Mouse (Mus musculus): ENCODE measurements at regions not wholly inside any gene's neighbourhood (a gene's known extent, or its start where the extent isn't known, plus 50 kb on each side); places are given as distances from the start of the nearest gene placed in this dataset.

DNA sequence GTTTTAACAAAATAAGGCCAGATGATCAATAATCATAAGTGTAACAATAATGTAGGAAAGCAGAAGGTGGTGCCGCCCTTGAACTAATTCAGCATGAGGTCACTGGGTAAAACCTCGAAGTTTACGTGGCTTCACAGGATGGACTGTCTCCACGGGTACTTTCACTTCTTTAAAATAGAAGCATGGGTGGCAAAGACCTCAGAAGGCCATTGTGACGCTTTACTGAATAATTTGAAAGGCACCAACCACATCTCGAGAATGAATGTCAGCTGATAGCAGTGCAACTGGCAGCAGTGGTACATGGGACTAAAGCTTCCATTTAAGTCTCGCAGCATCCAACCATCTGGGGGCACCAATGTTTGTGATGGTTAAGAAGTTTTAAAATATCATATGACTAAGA, 530.6 kb downstream of the Lmo4 start:
- no peak for DNase-seq

DNA sequence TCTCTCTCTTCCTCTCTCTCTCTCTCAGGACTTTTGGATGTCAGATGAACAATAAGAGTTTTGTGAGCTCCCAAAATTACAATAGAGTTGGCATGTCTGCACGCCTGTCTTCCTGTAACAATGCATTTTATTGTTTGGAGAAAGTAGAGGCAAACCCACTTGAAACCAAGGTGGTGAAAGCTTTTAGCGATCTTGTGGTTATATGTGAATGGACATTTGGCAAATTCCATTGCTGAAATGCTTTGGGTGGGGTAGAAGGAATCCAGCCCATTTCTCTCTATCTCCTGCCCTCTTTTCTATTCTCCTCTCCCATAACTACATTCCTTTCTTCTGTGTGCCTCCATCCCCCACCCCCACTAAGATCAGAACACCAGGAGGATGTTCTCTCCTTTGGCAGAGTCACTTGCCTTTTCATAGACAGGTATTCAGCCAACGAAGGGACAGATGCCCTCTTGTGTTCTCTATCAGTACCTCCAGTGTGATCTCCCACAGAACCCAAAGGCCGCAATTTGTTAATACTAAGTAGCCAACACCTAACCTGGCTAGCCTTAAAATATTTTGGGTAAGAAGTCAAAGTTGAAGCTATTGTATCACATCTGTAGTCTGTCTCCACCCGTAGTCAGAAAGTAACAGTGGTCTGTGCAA, 542.9 kb downstream of the Lmo4 start:
- DNase-seq = no peak

DNA sequence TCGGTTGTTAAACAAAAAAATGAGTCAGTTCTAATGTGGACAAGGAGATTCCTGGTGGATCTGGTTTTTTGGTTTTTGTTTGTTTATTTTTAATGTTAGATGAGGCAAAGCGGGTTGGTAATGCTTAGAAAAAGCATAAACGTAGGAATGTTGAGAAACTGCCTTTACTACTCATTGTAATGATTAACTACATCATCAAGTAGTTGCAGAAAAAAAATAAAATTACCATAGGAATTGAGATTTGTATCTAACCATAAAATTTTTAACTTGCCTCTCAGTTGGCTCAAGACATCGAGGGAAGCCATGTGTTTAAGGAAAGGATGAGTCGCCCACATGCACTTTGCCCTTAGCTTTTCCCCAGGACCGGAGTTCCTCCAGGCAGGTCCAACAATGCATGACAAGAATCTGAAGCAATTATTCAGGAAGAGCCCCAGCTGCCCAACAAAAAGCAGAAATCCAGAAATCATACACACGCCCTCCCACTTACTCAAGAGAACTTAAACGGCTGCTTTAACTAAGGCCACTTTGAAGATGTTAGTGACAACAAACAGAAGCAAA, 545.5 kb downstream of the Lmo4 start:
- no peak for DNase-seq

DNA sequence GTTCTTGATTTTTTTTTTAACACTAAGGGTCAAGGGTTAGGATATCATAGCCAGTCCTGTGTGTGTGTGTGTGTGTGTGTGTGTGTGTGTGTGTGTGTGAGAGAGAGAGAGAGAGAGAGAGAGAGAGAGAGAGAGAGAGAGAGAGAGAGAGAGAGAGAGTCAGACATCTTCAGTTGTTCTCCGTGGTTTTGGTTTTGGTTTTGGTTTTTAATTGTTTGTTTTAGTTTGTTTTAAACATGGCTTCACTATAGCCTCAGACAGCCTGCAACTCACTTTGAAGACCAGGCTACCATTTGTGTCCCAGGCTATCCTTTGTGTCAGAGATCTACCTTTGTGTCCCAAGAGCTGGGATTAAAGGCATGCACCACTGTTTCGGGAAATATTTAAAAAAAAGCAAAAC, 557.8 kb downstream of the Lmo4 start:
- DNase-seq = no peak

DNA sequence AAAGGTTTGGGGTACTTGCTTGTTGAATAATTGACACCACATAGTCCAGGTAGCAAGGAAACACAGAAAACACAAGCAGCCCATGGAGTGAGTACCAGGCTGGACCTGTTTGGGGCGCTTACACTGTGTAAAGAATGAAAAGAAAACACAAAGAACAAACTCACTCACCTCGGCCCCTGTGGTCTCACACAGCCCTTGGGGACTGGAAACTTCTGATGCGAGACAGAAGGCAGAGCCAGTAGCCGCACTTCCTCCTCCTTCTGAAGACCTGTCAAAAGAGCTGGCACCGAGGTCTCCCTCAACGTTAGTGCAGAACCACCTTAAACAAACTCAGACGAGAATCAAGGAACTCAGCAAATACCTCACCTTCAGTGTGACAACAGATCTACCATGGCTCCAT, 558.2 kb downstream of the Lmo4 start:
- DNase-seq = no peak

DNA sequence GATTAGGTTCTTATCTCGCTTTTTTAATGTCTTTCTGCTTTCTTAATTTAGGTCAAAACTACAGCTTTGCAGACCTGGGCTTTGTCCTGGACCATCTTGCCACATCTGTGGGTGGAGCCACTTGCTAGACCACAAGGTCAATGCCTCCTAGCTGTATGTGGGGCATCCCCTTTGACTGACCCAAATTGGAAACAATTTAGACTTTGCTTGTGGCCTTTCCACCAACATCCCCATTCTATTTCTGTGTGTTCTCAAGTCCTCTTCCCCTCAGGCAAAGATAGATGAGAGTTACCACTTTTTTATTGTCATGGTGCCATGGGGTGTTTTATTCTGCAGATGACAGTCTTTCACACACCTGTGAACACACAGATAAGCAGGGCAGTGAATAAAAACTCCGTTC, 572.0 kb downstream of the Lmo4 start:
- no peak for DNase-seq

DNA sequence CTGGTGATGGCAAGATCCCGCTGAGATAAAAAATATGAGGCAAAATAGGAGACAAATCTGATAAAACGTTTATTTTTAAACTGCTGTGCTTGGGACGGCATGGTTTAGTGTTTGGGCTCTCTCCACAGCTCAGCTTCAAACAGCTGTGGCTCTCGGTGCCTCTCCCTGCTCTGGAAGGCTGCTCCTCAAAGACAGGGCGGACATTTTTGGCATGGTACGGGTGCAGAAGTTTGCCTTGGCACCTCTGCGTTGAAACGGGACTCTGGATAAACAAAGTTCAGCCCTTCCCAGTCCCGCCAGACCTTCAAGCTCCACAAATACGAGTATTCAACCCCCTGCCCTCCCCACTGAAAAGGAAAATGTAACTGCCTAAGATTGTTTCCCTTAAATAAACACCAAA, 573.8 kb downstream of the Lmo4 start:
- DNase-seq = no peak

DNA sequence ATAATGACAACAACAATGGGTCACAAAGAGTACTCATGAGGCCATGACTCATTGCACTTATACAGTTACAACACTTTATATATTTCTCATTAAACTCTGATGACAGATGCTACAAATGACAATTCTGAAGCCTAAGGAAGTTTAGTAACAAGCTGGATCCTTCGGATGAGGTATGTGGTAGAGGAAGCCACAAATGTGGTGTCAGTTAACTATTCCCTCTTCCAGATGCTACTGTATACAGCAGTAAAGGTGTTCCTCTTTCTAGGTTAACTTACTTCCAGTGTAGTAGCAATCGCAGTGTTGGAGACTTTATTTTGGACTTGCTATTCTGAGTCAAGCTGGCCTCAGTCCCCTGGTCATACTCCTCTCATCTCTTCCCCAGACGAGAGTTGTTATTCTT, 580.1 kb downstream of the Lmo4 start:
- DNase-seq = no peak

DNA sequence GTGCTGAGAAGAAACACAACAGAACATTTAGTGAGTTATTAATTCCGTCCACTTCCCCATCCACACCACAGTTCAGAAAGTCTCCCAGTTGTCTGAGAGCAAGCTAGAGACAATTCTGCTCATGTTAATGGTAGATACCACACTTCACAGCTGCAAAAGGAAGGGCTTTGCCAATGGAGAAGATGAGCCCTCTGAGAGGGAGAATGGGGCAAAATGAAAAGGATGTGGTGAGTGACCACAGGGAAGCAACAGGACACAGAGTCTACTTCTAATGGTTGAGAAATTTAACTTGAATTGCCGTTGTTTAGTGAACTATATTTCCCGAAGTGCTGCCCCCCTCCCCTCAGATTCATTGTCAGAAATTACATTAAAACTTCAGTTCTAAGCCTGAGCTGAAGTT, 582.7 kb downstream of the Lmo4 start:
- no peak for DNase-seq

DNA sequence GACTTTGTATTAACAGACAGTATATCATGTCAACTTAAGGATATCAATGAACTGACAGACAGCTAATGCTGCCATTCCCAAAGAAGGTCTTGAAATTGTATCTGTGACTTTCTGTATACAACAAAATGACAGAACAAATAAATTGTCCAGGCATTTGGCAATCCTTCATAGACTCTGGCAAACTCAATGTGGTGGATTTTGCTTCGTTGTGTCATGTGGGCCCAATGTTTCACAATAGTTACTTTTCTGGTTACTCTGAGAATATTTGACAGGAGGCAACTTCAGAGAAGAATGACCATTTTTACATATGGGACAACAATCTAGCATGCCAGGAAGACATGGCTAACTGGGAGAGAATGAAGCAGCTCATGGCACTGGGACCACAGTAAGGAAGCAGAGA, 585.9 kb downstream of the Lmo4 start:
- no peak for DNase-seq

DNA sequence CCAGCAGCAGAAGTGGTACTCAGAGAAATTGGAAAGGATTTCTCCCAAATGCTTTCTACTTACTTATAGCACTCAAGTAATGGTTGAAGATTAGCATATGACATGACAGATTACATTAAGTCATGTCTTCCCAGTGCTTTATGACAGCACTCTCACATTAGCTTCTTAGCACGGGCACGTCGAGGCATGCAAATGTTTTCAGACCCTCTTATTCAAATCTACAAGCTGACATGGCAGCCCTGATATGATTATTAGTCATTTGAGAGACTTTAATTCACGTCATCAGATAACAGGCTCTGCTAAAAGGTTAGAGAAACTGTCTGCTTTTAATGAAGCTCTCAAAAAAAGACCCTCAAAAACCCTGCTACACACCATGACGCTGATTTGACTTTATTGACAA, 590.1 kb downstream of the Lmo4 start:
- DNase-seq = no peak

DNA sequence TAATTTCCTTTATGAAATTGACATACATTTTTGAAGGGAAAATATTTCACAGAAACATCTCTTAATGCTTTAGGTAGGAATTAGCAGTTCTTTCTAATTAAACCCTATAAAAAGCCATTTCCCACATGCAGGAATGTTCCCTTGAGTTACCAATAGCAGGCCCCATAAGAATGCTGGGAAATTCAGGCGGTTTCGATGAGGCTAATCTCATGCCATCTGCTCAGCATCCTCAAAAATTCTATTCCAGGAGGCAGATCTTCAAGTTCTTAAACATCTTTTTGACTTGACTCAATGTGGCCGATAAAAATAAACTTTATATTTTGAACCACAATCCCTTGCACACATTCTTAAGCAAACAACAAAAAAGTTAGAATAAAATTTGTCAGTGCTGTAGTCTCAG, 591.0 kb downstream of the Lmo4 start:
- no peak for DNase-seq

DNA sequence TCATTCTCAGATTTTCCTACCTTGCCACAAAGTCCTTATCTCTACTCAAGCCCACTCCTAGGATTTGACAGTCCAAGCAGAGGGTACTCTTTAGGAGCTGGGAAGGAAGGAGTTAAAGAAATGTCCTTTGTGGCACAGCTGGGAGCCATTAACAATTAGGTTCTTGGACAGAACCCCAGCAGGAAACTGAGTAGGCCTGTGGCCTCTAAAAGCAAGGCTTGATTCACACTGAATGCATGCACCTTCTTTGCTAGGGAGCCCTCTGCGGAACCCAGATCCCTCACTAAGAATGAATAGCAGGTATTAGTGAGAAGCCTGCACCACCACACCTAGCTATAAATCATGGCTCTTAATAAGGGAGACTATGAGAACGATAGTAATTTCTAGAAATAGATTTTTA, 595.3 kb downstream of the Lmo4 start:
- no peak for DNase-seq

DNA sequence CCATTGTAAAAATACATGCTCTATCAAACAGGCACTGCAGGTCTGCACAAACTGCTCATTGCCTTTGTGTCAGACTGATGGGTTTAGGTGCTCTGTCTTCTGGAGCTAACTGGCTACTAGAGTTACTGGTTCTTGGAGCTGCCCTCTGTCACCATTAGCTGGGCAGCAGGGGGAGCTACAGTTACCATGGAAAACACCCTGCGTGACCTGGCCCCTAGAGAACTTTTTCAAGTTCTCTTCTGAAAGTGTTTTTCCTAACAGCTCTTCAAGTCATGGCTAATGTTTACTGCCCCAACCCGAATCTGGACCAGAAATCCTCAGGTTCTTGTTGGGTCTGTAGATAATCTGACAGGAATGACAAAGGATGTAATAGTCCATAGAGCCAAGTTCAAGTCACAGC, 605.9 kb downstream of the Lmo4 start:
- DNase-seq = no peak

DNA sequence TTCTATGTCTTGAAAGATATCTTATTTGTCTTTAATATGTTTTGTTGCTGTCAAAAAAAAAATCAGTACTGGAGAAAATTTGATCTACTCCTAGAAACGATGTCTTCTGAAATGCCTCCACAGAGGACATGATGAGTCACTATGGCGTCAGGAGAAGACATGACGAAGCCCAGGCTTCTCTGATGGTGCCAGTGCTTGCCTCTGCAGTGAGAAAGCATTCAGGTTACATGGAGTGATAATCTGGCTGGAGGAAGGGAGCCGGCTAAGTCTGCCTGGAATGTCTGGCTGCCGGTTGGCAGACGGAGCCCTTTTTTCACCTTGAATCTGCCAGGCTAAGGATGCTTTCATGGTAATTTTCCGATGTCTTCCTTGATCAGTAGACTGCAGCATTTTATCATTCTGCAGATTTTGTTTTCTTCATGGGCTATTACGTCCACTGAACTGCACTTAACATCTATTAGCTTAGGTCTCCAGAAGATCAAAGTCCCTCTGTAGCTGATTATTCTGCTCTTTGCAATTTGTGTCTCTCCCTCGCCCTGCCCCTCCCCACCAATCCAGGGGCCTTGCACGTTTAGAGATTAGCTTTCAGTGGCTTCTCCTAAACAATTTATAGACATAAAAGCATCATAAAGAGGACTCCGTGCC, 607.9 kb downstream of the Lmo4 start:
- DNase-seq = peak; percentile 34

DNA sequence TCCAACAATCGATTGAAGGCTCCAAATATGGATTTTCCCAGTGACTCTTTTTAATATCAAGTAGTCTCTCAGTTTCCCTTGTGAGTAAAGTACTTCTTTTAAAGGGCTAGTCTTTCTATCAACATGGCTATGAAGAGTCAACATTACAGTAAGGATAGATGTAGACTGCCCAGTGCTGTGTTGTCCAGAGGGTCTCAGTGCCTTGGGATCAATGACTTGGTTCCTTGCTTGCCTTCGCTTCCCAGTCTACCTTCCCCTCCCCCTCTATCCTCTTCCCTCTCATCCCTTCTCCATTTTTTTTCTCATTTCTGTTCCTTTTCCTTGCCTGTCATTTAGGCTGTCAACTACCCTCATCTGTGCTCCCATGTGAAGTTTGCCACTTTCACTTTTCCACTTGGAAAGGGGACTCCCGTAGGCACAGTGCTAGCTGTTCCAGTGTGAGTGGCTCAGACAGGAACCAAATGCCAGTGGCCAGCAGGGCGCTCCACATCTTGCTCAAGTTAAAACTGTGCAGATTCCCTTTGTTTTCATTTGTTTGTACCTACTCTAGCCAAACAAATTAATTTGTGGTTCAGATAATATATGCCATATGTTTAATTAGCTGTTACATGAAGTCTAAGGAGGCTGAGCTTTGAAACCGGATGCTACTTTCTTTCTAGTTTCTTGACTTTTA, 608.9 kb downstream of the Lmo4 start:
- no peak for DNase-seq

DNA sequence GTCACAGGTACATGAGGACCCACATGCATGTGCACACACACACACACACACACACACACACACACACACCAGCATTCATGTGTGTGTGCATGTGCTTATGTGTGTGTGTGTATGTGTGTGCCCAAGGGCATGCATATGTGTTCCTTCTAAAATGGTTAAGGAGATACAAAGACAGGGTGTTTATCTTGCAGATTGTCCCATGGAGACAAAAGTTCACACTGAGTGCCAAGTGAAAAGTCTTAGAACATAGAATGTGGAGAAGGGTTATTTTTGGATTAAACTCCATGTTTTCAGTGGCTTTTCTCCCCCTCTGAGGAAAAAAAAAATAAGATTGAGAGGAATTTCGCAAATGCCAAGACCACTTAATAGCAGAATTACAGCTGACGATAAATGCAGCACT, 609.9 kb downstream of the Lmo4 start:
- DNase-seq = no peak

DNA sequence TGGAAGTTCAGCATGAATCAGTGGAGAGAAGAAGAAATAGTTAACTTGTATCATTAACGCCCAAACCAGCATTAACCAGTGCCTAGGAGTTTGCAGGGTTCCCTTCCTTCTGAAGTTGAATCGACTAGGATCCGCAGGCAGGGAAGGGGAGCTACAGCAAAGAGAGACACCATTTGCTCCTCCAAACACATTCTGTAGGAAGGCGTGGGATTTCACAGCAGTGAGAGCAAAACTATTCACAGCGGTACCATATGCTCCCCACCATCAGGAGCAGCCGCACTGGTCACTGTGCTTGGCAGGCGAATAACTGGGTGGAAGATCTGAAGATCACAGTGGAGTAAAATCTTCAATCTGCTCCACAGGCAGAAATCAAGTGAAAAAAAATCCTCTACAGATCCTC, 610.3 kb downstream of the Lmo4 start:
- DNase-seq = peak; percentile 86

DNA sequence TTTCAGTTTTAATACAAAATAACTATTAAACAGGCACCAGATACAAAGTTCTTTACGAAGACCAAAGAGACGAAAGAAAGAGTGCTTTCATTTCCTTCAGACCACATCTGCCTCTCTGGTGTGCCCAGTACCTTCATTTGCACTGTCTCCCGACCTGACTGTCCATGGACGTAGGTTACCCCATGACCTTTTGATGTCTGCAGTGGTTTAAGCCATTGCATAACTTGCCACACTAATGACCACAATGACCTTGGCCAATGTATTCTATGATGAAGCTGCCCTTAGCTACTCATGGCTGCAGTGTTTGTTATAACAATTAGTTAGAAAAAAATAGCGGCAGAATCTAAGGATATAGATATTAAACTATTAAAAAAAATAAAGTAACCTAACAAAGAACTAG, 618.4 kb downstream of the Lmo4 start:
- DNase-seq = no peak

DNA sequence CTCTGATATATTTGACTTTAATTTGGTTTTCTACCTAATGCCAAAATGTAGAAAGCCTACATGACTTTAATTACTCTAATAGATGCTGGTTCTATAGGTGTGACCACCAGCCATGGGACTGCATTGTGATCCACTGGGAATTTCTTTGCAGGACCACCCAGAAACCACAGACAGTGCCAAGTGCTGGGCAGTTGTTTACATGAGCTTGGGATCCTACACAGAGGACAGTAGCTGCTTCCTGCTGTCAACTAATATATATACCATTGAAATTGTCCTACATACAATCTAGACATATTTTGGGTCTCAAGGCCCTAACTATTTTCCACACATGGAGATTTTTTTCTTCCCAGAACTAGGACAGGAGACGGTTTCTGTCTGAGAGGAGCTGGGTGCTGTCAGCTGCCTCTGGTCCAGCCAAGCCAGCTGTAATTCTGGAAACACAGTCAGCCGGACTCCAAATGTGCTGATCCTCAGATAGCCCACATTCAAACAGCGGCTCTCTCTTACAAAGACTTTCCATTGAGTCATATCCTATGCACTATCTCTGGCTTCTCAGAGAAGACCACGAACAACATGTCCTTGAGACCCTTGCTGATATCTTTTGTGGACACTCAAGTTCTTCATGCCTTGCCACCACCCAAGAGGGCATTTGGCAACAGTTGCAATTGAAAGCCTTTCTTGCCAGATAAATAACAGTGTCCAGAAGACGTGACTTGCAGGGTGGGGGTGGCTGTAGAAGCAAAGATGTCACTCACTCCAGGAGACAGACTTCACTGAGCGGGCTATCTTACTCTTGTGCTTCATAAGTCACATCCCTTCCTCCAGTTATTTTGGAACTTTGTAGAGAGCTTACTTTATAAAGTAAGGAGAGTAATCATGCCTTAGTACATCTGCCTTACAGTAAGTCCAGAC, 620.1 kb downstream of the Lmo4 start:
- DNase-seq = no peak

DNA sequence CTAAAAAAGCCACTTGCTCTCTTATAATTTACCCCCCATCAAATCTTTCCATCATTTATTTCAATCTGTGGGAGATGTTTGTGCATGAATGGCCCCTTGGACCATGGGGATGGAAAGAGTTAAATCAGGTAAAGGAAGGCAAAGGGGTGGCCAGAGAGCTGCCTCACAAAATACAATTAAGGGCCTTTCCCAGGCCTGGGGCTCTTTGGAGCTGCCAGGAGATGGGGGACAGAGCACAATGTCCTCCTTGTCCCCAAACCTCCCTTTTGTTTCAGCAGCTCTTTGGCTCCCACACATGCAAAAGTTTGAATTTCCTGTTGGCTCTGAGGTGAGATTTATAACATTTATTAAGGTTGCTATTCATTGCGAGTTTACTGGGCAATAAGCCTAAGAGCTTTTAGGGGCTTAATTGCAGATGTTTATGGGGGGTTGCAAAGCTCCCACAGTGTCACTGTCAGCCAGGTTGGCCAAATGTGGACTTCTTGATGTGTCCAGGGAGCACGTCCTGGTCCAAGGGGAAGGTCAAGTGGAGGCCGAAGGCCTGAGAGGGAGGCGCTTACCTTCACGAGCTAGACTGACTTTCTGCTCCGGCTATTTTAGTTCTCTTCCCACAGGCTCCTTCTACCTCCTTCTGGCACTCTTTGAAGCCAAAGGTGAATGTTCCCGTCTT, 628.5 kb downstream of the Lmo4 start:
- DNase-seq = no peak

DNA sequence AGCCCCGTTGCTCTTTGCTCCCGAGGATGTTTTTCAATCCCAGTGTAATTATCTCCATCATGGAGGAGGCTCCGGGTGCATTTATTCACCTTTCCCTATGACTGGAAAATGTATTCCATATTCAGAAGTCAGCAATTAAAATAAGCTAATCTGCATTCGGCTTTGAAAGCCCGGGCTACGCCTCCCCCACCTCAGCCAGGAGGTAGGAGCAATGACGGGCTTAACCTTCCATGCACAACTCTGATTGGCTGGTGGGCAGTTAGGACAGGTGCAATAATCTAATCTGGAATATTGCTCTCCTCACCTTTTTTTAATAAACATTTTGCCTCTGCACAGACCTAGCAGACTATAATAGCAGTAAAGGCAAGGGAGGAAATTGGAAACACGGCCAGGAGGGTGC, 629.3 kb downstream of the Lmo4 start:
- no peak for DNase-seq

All from cerebellum, adult 9-11 months (tissue).